Mouse (Mus musculus): ENCODE measurements around the gene Tjp2. TPM values are rescaled to one million over a fixed set of nuclear protein-coding genes. Genes with fewer than 3 reads are reported as not detected.
"Not testable (repeated sequence)": the region's sequence is repeated elsewhere in the genome, so short reads cannot be mapped to it uniquely, and the experiment has no call there.

The Tjp2 gene
- total RNA-seq, 4 experiments from 2014 or later, result 2.6 to 4.6 (median 4.0) TPM

DNA sequence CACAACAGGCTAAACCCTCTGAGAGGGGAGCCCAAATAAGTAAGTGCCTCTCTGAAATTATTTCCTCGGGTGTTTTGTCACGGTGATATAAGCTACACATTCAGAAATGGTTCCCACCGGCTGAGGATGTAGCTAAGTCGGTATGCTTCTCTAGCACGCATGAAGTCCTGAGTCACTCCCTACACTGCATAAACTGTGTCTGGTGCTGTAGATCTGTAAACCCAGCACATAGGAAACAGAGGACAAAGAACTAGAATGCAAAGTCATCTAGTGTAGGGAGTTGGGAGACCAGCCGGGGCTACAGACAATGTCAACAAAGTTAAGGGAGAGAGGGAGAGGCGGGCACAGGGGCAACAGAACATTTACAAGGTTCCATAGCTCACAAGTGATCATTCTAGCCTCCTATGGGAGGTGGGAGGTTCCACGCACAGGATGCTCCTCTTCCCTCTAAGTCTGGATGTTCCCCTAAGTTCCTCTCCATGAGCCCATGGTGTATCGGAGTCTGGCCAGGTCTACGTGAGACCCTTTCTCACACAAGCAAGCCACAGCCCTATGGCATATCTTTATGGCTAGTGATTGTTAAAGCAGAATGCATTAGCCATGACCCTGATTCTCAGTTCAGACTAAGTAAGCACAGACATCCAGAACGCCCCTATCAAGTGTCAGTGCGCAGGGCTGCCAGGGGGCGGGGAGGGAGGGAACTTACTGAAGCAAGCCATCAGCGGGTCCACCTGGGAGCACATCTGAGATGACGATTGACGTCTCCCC is 90.5 kb downstream of the Tjp2 start:
- DNase-seq (ENCODE audit: low spot score in 2 of 2), result peak in 1 of 2 experiments; percentile 20

DNA sequence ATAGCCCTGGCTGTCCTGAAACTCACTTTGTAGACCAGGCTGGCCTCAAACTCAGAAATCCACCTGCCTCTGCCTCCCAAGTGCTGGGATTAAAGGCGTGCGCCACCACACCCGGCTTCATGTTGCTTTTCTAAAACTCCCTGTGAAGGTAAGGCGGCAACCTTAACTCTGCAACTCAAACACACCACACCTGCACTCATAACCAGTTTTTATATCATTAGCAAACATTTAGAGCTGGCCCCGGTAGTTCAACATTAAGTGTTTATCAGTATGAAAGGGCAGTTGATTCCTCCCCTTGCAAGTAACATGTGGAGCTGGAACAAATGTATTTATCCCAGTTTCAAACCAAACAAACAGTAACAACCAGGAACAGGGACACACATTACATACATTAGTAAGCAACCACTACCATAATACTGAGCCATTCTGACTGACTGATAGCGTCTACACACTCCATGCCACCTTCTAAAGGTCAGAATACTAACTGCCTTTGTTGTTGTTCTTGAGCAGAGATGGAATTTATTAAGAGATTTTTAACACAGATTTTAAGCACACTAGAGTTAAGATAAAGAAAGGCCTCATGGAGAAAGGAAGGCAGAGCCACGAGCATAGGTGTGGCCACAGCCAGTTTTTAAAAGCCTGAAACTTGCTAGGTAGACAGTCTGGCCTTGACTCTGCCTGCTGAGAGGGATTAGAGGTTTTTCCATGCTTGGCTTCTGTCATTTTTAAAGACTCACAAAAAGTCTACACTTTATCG is 101.1 kb downstream of the Tjp2 start:
- DNase-seq (ENCODE audit: low spot score in 2 of 2), result no peak

DNA sequence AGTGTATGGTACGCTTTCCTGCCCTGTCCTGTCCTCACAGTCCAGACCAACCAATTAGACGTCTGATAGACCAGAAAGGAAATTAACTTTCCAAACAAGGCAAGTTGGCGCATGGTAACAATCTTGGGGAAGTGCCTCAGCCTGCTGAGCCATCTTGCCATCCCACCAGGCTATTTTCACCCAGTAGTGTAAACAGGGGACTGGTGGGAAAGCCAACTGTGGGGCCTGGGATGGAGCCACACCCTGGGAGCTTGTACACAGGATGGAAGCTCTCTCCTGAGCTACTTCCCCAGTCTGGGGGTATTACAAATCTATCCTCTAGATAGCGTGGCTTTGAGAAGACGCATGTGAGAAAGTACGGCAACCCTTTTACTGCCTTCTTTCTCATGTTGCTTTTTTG is 101.7 kb downstream of the Tjp2 start:
- no peak for DNase-seq (ENCODE audit: low spot score in 2 of 2)

DNA sequence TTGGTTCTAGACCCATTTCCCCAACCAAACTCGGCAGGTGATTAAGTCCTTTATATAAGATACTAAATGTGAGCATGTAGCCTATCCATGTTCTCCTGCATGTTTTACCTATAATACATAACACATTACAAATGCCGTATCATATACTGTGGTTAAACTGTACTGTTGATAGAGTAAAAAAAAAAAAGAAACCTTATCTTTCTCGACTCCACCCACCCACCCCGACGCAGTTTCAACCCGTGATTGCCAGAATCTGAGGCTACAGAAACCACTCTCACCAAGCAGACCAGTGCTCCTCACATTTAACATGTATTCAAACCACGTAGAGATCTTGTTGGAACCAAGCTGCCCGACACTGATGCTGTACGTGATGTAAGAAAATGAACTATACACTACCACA is 102.2 kb downstream of the Tjp2 start:
- DNase-seq (ENCODE audit: low spot score in 2 of 2), result no peak

DNA sequence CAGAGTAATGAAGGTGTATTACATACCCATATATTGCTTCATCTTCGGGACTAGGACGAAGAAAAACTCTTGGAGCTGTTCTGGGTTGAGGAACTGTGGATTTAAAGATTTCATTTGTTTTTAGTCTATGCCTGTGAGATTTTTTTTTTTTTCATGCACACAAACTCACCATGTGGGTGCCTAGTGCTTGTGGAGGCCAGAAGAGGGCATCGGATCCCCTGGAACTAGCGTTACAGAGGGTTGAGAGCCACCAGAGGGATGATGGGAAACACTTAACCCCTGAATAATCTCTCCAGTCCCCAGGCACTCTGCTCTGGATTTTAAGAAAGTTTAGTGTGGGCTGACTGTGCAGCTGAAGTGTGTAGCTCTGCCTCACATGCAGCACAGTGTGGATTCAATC is 104.0 kb downstream of the Tjp2 start:
- no peak for DNase-seq (ENCODE audit: low spot score in 2 of 2)

DNA sequence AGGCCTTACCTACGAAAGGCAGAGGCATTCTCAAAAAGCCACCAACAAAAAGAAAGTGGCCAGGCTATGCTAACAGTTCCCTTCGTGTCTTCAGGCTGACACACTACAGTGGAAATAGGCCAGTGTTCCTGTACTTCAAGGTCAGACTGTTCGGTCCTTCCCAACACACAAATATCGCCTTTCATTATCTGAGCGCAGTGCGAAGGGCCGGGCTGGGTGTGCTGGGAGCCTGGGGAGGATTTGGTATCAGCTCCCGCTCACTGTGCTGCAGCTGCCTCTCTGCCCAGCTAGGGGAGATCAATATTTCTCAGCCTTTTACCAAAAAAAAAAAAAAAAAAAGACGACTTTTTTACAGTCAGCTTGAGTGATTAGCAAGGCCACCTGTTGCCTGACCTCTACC is 106.1 kb downstream of the Tjp2 start:
- no peak for DNase-seq (ENCODE audit: low spot score in 2 of 2)

DNA sequence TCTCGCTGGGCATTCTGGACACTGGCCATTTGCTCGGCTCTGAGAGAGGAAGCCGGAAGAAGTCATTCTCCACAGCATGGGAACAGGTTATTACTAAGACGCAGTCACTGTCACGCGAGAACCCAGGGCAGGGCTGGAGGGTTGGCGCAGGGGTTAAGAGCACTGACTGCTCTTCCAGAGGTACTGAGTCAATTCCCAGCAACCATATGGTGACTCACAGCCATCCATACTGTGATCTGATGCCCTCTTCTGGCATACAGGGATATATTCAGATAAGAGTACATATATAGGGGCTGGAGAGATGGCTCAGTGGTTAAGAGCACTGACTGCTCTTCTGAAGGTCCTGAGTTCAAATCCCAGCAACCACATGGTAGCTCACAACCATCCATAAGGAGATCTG is 113.2 kb downstream of the Tjp2 start:
- no peak for DNase-seq (ENCODE audit: low spot score in 2 of 2)

DNA sequence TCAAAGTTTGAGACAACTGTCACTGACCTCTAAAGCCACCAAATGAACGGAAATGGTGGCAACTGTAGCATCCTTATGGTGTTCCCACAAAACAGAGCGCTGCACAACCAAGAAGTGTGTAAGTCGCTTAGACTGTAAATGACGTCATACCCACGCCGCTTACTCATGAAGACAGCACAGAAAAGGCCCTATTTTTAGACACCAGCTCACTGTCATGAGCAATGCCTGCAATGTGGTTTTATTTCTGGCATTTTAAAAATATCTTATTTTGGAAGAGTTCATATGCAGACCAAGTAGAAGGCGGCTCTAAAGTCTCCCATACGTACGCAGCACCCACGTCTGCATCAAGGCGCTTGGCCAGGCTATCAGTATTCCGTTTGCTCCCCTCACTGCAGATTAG is 117.1 kb downstream of the Tjp2 start:
- no peak for DNase-seq (ENCODE audit: low spot score in 2 of 2)

DNA sequence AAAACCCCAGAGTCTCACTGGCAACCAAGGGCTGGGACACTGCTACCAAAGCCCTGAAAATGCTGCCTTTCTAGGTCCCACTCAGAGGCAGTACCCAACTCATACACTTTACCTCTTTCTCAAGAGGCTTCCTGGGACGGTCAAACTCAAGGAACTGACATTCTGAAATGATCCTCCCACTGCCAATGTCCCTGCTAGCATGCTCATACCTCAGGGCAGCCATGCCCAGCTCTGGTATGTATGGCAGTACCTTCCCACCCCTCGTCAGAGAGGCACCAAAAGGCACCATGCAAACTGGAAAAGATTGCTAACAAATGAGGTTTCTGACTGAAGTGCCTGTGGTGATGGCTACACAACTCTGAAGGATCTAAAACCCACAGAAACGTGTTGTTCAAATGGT is 121.0 kb downstream of the Tjp2 start:
- no peak for DNase-seq (ENCODE audit: low spot score in 2 of 2)

DNA sequence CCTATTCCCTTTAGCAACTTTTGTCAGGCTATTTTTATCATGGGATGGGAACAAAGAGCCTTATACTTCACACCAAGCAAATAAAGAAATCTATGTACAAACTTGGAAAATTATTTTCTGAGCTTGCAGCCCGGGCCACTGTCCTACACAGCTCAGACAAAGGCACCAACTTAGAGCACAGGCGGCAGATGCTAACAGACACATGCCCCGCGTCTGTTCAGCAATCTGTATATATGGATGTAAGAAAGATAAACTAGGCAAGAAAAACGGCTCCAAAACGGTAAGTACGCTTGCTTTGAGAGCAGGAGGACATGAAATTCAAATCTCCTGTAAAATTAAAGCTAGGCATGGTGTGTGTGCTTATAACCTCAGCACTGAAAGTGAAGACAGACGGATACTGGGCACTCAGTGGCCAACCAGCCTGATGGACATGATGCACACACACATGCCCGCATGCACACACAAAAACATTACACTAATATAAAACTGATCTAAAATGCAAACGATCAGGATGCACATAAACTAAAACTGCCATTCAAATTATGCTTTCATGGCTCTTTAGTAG is 122.2 kb downstream of the Tjp2 start:
- DNase-seq (ENCODE audit: low spot score in 2 of 2), result no peak

DNA sequence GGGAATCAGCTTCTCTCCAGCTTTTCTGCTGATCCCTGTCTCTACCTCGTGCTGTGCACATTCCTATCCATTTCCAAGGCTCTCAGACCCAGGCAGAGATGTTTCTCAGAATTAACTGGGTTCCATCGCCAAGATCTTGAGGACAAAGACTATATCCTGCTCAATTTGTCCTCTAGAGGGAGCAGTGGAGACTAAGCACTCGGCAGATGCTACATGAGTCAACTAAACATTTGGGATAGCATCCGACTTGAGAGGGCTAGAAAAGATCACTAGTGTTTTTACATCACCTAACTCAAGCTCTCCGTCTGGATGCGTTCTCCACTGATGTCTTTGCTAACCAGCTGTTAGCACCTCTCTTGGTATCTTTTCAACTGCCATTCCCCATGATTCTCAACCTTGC is 123.6 kb downstream of the Tjp2 start:
- DNase-seq (ENCODE audit: low spot score in 2 of 2), result no peak

DNA sequence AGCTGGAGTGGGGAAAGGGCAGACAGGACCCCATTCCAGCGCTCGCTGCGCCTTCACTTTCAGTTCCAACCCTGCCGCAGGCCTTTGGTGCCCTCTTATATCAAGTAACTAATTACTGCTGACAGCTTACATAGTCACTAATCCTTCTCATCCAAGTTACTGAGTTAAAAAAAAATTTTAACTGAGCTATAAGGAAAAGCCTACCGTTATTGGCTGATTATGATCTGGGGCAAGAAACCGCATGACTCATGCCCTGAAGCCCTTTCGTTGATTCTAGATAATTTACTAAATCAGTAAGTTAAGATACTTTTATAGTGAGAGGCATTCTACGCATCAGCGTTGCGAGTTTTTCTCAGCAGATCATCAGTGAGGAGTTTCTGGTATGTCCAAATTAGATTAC is 126.1 kb downstream of the Tjp2 start:
- no peak for DNase-seq (ENCODE audit: low spot score in 2 of 2)

DNA sequence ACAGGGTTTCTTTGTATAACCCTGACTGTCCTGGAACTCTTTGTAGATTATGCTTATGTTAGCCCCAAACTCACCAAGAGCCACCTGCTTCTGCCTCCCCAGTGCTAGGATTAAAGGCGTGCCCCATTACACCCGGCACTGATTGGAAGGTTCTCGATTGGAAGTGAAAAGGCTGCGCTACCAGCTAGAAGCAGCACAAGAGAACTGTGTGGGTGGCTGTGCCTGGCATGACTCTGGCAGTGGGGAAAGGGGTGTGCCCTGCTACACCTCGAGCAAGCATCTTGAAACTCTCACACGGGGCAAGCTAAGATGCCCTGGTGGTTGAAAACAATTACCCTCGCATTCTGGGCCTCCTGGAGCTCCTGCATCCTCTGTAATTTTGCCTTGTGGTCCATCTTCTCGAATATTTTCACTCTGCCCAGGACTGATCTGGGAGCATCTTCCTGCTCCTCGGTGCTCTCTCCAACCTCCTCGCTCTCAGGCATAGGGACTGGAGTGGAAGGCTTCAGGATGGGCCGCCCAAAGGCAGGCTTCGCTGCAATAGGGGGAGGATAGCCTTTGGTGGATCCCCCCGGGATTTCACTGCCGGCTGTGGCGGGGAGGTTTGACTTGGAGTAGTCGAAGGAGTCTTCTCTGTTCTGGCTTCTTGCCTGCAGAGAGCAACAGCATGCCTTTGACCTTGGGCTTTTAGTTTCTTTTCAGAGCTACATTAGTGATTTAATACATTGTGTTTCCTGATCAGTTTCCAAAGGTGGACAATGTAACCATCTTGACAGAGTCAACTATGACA is 127.0 kb downstream of the Tjp2 start:
- DNase-seq (ENCODE audit: low spot score in 2 of 2), result no peak

DNA sequence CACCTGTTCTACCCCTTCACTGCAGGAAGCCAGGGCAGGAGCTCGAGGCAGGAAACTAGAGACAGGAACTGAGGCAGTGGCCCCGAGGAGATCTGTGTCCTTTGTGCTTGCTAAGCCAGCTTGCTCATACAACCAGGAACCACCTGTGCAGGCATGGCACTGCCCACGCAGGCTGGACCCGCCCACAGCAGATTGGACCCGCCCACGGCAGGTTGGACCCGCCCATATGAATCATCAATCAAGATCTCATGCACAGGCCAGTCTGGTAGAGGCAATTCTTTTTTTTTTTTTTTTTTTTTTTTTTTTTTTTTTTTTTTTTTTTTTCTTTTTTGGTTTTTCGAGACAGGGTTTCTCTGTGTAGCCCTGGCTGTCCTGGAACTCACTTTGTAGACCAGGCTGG is 132.8 kb downstream of the Tjp2 start:
- DNase-seq (ENCODE audit: low spot score in 2 of 2), result not testable (repeated sequence)

DNA sequence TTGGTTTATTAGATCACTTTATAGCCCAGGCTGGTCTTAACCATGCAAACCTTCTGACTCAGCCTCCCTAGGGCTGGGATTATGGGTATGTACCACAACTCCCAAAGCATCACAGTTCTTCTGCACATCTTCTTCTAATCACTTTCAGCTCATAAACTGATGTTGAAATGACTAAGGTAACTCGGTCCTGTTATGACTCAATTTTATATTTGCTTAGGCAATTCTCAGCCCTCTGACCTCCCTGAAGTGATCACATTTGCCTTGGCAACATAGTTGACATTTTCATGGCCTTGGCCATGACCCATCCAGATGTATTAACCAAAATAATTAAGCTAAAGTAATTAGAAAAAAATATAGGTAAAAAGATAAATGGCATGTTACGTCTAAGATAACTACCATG is 134.5 kb downstream of the Tjp2 start:
- no peak for DNase-seq (ENCODE audit: low spot score in 2 of 2)

DNA sequence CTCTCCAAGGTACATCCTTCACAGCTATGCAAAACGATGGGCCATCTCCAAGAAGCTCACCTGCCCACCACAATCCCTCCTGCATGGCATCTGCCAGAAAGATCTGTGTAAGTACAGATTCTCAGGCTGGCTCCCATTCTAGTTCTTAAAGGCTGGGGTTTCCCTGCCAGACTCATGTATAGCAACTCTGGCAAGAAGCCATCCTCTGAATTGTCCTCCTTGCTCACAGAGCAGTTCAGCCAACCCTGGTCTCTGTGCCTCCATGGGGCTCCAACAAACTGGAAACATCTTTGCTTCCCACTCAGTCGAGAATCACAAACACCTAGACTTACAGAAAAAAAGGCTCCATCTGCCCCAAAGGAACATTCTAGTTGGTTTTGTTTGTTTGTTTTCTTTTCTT is 139.5 kb downstream of the Tjp2 start:
- no peak for DNase-seq (ENCODE audit: low spot score in 2 of 2)

DNA sequence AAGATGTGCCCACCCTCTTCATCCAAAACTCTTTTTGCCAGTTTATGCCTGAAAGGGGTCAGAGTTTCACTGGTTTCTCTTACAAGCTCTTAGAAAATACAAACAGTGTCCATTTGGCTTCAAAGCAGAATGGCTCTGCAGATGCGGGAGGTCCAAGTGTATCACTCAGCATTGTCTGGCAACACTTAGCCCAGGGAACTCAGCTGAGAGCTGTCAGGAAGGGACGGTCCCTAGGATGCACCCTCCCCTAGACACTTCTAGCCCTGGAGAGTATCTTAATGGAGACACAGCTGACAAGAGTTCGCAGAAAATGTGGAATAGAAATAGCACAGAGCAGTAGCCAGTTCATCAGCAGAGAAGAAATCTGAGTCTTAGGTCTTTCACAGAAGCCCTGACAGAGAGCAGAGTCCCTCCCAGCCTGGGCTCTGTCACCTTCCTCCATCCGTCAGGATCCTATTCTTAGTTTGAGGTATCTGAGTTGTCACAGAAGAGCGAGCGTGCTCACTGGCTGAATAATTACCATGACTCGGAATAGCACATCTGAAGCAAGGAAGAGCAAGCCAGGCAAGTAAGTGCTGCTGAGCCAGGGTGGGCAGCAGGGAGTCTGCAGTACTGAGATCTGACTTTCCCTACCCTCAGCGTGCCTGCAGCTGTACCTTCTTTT is 144.3 kb downstream of the Tjp2 start:
- no peak for DNase-seq (ENCODE audit: low spot score in 2 of 2)

DNA sequence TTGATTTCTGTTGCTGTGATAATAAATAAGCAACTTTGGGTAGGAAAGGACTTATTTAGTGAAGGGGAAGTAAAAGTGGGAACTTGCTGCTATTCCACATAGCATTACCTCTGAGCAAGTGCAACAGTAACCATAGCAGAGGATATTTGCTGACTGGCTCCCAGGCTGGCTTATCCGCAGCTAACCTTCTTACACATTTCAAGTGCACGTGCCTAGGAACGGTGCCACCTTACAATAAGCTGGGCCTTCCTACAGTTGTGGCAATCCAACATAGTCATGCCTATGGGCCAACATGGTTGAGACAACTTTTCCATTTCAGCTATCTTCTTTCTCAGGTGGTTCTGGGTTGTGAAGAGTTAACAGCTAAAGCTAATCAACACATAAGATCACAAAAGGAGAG is 147.2 kb downstream of the Tjp2 start:
- DNase-seq (ENCODE audit: low spot score in 2 of 2), result no peak

DNA sequence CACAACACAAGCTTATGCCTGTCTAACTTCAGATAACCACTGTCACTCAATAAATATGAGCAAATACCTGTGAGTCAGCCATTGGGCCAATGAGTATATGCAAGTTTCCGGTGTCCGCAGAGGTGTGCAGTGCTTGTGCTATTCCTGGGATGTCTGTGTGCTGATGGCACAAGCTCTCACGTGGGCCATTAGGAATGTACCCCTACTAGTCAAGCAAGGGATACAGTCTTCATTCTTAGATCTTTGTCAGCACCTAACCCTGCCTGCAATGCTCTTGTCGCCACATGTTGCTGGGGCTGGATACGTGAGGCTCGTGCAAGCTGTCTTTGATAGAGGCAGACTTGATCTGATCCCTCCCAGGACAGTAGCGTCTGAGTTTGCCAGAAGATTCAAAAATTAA is 148.3 kb downstream of the Tjp2 start:
- DNase-seq (ENCODE audit: low spot score in 2 of 2), result no peak

DNA sequence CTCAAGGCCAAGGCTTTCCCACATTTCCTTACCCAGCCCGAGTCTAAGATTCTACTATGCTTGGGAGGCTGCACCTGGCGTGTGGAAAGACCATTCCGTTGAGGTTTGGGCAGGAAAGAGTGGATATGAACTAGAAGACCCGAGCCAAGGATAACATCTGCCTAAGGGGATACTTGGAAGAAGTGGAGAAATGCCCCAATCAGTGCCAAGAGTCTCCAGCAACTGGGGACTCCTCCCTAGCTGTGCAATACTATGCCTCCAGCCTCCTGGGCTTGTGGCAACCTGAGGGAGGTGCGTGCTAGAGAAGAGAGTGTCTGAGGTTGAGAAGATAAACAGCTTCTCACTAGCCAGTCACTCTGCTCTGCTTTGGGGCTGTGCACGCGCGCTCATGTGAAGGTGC is 148.9 kb downstream of the Tjp2 start:
- DNase-seq (ENCODE audit: low spot score in 2 of 2), result no peak

DNA sequence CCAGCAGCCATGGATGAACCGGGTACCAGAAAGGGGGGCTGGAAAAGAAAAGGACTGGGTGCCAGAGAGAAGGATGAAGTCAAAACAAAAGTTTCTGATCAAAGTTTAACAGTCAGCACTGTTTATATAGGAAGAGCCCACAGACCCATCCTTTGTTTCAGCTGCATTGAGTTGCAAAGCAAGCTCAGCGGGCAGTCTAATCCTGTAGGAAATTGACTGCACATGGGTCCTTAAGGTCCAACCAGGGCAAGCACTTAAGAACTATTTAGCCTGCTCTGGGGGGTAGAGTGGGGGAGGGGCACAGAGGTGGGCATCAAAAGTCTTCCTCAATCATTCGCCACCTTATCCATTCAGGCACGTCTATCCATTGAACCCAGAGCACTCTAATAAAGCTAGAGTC is 151.7 kb downstream of the Tjp2 start:
- no peak for DNase-seq (ENCODE audit: low spot score in 2 of 2)
